Mouse (Mus musculus) heart, adult 2 months (tissue): ENCODE measurements around the gene Wdr37.

Source experiments
- CTCF ChIP-seq: fragments of 200-600 bp; IDR thresholded peaks from 2 replicates; pipeline ENCODE4 v1.8.1; 2022; ENCODE audit warnings: antibody characterized with exemption, mild to moderate bottlenecking, moderate library complexity
- EP300 ChIP-seq: fragments of 200-500 bp; IDR thresholded peaks from 2 replicates; pipeline ENCODE4 v1.6.1; 2011; ENCODE audit warnings: low read depth, low read length, control low read depth; ENCODE audit not compliant: insufficient read depth
- POLR2A ChIP-seq: fragments of 200-500 bp; IDR thresholded peaks from 2 replicates; pipeline ENCODE4 v1.6.1; 2011; ENCODE audit warnings: mild to moderate bottlenecking, low read depth, low read length, control low read depth; ENCODE audit not compliant: insufficient read depth

GRCm38 (mm10) chr13:8840941-8841340 is 30.8 kb downstream of the Wdr37 start:
- no peak for TF ChIP-seq POLR2A
- no peak for TF ChIP-seq CTCF
- no peak for TF ChIP-seq EP300
